Mouse (Mus musculus): Measurements from ENCODE around the gene Olfr1162. TPM values are rescaled to one million over a fixed set of nuclear protein-coding genes. Genes with fewer than 3 reads are reported as not detected.

Olfr1162 gene
- polyA plus RNA-seq, 1 experiment from 2014 or later = not detected

Other genes starting within 250 kb of the Olfr1162 start
- gene Olfr1145, start 241.3 kb downstream of the Olfr1162 start, polyA plus RNA-seq (2014; fragmentation: Nextera tagmentation; extraction: Ambion mirVana) = not detected in 2 replicates
- not detected in 2 replicates for gene Olfr1148, start 220.6 kb downstream of the Olfr1162 start, polyA plus RNA-seq (2014; fragmentation: Nextera tagmentation; extraction: Ambion mirVana)
- gene Olfr1150-ps1, start 207.1 kb downstream of the Olfr1162 start, polyA plus RNA-seq (2014; fragmentation: Nextera tagmentation; extraction: Ambion mirVana) = not detected in 2 replicates
- not detected in 2 replicates for gene Olfr1151, start 195.3 kb downstream of the Olfr1162 start, polyA plus RNA-seq (2014; fragmentation: Nextera tagmentation; extraction: Ambion mirVana)
- gene Olfr1152, start 184.6 kb downstream of the Olfr1162 start, polyA plus RNA-seq (2014; fragmentation: Nextera tagmentation; extraction: Ambion mirVana) = not detected in 2 replicates
- not detected in 2 replicates for gene Olfr1153, start 156.2 kb downstream of the Olfr1162 start, polyA plus RNA-seq (2014; fragmentation: Nextera tagmentation; extraction: Ambion mirVana)
- not detected in 2 replicates for gene Olfr1154, start 146.0 kb downstream of the Olfr1162 start, polyA plus RNA-seq (2014; fragmentation: Nextera tagmentation; extraction: Ambion mirVana)
- not detected in 2 replicates for gene Olfr1155, start 106.0 kb downstream of the Olfr1162 start, polyA plus RNA-seq (2014; fragmentation: Nextera tagmentation; extraction: Ambion mirVana)
- not detected in 2 replicates for gene Olfr1156, start 98.0 kb downstream of the Olfr1162 start, polyA plus RNA-seq (2014; fragmentation: Nextera tagmentation; extraction: Ambion mirVana)
- gene Olfr1157, start 82.8 kb downstream of the Olfr1162 start, polyA plus RNA-seq (2014; fragmentation: Nextera tagmentation; extraction: Ambion mirVana) = not detected in 2 replicates
- not detected in 2 replicates for gene Olfr74, start 76.5 kb downstream of the Olfr1162 start, polyA plus RNA-seq (2014; fragmentation: Nextera tagmentation; extraction: Ambion mirVana)
- gene Olfr1158, start 61.0 kb downstream of the Olfr1162 start, polyA plus RNA-seq (2014; fragmentation: Nextera tagmentation; extraction: Ambion mirVana) = not detected in 2 replicates
- gene Olfr1160, start 42.9 kb downstream of the Olfr1162 start, polyA plus RNA-seq (2014; fragmentation: Nextera tagmentation; extraction: Ambion mirVana) = not detected in 2 replicates
- gene Olfr1161, start 28.4 kb downstream of the Olfr1162 start, polyA plus RNA-seq (2014; fragmentation: Nextera tagmentation; extraction: Ambion mirVana) = not detected in 2 replicates
- not detected in 2 replicates for gene Olfr73, start 13.4 kb downstream of the Olfr1162 start, polyA plus RNA-seq (2014; fragmentation: Nextera tagmentation; extraction: Ambion mirVana)
- gene Olfr1163, start 20.7 kb upstream of the Olfr1162 start, polyA plus RNA-seq (2014; fragmentation: Nextera tagmentation; extraction: Ambion mirVana) = not detected in 2 replicates
- gene Olfr1164, start 42.8 kb upstream of the Olfr1162 start, polyA plus RNA-seq (2014; fragmentation: Nextera tagmentation; extraction: Ambion mirVana) = not detected in 2 replicates
- gene Olfr1166, start 77.1 kb upstream of the Olfr1162 start, polyA plus RNA-seq (2014; fragmentation: Nextera tagmentation; extraction: Ambion mirVana) = not detected in 2 replicates
- gene Olfr1167, start 104.1 kb upstream of the Olfr1162 start, polyA plus RNA-seq (2014; fragmentation: Nextera tagmentation; extraction: Ambion mirVana) = not detected in 2 replicates
- not detected in 2 replicates for gene Olfr1168, start 130.8 kb upstream of the Olfr1162 start, polyA plus RNA-seq (2014; fragmentation: Nextera tagmentation; extraction: Ambion mirVana)
- gene Olfr1170, start 177.2 kb upstream of the Olfr1162 start, polyA plus RNA-seq (2014; fragmentation: Nextera tagmentation; extraction: Ambion mirVana) = not detected in 2 replicates
- gene Olfr1173, start 228.7 kb upstream of the Olfr1162 start, polyA plus RNA-seq (2014; fragmentation: Nextera tagmentation; extraction: Ambion mirVana) = not detected in 2 replicates

Measured in embryonic facial prominence, embryonic 11.5 days (tissue).